Mouse (Mus musculus): ENCODE data around the gene Ctxn2.
"Not testable (repeated sequence)": the region's sequence is repeated elsewhere in the genome, so short reads cannot be mapped to it uniquely, and the experiment has no call there.

The Ctxn2 gene

DNA sequence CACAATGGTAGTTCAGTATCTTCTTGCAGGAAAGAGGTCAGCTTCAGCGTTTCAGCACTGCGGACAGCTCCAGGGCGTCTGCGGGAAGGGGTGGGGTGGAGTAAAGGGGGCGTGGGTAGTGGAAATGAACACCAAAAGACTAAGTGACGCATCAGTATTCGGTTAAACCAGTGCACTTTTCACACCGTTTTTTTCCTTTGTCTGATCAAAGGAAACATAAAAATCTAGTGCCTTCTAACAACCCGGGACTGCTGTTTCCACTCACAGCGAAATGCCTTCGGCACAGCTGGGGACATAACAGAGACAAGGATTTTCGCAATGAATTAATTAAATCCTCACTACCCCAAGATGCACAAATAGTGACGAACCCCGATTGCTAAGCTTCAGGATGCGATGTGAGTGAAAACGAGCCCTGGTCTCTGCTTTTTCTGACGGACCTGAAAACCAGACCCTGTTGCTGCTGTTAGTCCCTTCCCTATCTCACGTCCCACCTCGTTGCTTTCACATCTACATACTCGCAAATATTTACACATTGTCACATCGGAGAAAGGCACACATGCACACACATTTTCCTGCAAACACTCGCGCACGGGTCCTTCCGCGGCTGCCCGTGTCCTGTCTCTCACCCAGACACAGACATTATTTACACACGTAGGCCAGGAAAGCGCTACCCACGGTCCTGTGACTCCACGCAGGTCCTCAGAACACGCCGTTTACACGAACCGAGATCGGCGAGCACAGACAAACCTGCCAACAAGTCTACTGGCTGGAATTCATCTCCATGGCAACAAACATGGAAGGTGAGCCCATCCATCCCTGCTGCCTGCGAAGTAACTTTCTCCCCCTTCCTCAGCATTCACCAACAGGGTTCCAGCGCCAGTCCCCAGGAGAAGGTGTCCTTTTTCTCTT lies at the start of gene Ctxn2:
Gene Ctxn2, plus strand, starts transcription at position 790 of the 909 bp plus-strand sequence.
- DNase-seq = peak; percentile 96

DNA sequence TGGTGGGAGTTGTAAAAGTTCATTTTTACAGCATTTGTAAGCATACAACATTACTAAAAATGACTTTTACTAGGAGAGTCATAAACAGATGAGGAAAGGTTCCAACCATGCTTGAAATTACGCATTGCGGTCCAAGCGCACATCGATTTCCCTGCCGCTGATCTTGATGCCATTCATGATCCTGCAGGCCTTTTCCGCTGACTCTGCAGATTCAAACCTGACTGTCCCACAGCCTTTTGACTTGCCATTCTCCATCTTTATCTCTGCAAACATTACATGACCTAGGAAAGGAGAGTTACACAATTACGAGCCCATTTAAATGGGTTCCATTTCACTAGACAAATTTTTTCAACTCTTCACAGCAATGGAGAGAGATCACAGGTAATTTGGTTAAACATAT lies 47.7 kb upstream of the Ctxn2 start:
- no peak for DNase-seq

DNA sequence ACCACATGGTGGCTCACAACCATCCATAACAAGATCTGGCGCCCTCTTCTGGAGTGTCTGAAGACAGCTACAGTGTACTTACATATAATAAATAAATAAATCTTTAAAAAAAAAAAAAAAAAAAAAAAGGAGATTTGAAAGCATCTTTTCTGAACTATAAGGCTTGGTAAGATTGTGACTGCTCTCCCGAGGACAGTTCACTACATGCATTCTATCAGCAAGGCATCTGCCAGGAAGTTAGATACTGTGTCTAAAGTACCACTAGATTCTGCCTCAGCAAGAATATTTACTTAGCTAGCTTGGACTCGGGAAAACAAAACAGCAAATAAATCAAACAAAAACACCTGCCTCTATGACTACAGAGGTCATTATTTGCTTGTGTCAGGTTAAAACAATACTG lies 44.4 kb upstream of the Ctxn2 start:
- not testable (repeated sequence) for DNase-seq

DNA sequence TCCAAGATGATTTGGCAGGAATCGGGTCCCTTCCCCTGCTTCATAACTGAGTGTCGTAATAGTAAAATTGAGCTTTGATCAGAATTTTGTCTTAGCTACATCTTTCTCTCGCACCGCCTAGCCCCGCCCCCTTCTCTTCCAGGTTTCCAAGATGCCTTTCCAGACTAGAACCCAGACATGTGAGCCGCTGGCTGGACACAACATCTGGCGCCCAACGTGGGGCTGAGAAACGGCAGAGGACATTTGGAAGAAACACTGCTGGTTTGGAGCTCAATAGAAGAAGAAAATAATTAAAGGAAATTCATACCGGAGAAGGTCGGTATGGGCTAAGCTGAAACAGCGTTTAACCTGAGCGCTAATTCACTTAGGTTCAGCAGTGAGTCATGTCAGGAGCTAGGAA lies 32.0 kb upstream of the Ctxn2 start:
- DNase-seq = peak; percentile 17

DNA sequence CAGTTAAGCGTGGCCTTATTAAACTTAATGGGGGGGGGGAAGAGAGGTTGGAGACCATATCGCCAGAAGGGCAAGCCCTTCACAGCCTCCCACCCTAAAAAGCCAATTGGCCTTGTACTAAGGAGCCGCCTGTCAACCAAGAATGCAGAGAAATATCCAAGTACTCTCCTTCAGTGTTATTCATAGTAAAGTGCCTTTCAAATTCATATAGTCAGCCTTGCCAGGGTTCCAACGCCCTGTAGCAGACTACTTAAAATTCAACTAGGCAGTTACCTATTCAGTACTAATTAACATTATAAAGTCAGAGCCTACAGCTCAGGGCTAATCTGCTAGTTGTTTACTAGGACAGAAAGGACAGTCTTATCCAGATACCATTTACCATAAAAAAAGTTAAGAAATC lies 30.0 kb upstream of the Ctxn2 start:
- DNase-seq = not testable (repeated sequence)

DNA sequence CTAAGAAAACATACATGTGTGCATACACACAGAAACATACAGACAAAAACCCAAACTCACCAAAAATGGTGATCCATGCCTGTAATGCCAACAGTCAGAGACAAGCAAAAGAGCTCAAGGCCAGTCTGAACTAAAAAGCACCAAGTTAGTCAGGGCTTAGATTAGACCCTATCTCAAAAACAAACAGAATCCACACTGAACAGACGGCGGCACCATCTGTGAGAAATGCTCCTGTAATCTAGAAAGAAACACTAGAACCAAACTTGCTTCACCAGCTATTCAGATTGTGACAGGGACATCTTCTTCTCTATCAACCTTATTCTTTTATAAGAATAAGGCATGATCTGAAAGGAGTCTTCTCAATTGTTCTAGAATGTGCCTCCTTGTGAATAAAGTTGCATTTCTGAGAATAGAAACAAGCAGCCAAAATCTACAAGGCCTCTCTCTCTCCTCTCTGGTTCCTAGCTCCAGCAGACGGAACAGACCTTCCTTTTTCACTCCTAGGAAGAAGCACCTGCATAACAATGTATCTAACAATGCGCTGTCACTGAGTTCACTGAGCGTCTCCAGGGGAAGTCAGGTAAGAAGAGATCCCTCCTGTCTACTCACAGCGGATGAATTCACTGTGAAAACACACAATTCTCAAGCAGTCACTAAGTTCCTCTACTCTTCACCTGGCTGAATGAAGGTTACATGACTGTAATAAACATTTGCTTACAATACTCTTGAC lies 16.9 kb upstream of the Ctxn2 start:
- DNase-seq = no peak

DNA sequence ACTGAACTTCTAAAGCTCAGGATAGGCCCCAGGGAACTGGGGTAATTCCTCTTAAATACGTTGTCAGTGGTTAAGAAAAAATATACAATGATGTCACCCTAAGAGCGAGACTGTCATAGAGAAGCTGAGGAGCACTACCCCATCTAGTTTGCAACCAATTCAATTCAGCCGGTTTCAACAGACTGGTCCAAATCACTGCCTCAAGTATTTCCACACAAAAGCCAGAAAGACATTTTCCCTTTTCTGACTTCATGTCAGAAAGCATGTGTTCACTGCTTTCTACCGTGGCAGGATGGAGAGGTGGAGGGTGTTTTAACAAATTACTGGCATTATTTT lies 14.2 kb upstream of the Ctxn2 start:
- DNase-seq = no peak

DNA sequence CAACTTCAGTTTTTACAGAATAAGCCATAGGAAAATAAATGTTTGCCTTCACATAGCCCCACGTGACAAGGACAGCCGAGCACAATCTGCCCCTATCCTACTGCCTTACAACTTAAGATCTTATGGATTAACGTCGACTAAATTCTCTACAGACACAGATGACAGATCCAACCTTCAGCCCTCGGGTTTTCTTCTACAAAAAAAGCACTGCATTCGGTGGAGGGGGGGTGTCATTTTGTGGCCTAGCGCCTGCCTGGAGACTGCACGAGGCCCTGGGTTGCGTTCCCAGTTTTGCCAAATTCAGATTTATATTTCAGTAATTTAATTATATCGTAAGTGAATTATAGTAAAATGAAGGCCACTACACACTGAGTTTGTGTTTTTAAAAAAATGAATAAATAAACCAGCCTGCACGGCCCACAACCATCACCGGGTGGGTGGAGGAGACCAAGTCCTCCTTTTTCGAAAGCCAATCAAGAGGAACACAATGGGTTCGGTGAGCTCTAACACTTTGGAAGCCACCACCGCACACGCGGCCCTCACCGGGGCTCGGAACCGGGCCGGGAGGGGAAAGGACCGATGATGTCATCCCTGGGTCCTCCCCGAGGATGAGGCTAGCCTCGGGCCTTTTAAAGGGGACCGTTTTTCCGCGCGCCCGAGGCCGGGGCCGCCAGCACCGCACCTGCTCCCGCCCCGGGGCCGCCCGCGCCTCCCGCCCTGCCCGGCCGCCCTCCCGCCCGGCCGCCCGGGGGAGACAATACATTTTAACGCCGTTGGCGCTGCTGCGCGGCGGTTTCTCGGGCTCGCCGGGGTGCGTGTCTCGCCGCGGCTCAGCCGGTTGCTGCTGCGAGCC lies 13.6 kb upstream of the Ctxn2 start:
- DNase-seq = peak; percentile 66

DNA sequence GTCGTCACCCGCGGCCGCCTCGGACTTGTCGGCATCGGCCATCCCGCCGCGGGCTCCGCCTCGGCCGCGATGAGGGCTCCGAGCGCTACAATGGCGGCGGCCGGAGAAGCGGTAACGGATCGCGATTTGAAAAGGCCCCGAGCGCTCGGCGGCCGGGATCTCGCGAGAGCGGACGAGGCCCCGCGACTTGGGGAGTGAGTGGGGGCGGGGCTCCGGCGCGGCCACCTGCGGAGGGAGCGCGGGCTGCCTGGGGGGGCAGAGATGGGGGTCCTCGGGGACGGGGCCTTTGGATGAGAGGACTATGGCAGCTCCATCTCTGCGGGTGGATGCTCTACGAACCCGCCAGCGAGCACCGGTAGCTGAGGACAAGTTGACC lies 13.0 kb upstream of the Ctxn2 start, which contains the start of gene Myef2:
Gene Myef2, minus strand, starts transcription at position 185 of the 376 bp plus-strand sequence.
- peak; percentile 95 for DNase-seq

DNA sequence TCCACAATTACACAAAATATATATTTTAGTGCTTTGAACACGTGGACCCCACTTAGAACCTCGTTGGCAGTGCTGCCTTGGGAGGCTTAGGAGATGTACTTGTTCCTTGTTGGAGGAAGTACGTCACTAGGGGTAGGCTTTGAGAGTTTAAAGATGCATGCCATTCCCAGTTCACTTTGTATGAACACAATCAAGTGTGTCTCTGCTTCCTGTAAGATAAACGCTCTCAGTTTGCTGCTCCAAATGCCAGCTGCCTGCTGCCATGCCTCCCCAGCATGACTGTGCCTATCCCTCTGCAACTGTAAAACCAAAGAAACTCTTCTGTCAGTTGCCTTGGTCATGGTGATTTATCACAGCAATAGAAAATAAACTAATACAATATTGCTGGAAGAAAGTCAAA lies 10.7 kb upstream of the Ctxn2 start:
- no peak for DNase-seq

DNA sequence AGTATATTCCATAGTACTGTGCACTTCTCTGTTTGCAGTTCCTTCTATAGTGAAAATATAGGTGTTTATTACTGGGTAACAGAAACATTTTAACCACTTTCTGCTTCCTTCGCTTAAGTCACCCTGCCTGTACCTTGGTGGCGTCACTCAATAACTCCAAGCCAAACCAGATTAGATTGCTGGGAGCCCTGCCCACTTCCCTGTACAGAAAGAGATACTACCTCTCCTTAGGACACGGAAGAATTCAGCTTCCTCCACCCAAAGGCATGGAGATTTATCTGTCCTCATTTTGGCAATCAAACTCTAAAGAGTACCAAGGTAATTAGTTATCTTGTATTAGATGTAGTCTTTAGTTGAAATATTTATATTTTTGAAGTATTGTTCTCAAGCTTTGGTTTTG lies 9.7 kb upstream of the Ctxn2 start:
- no peak for DNase-seq

DNA sequence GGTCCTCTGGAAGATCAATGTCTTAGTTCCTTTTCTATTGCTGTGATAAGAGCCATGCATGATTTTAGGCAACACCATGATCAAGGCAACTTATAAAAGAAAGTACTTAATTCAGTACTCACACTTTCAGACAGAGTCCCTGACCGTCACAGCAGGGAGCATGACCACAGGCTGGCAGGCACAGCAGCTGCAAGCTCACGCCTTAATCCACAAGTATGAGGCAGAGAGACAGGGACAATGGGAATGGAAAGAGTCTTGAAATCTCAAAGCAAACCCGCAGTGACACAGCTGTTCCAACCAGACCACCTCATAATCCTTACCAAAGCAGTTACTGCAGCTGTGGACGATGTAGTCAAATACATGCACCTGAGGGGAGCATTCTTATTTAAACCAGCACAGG lies 2.4 kb upstream of the Ctxn2 start:
- no peak for DNase-seq

DNA sequence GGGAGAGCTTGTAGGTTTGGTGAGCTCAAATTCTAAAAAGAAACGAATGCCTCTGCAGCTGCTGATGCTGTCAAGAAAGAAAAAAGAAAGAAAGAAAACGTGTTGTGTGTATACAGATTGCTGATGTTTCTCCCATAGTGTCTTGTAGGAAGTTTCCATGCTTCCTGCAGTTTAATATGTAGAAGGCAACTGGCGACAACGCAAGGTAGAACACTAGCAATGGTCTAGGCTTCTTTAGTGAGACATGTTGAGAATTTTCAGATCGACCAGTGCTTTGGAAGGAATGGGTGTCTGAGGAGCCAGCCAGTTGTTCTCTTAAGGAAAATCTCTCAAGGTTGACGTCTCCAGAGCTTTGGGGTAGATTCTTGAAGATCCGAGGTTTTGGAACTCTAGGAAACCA lies 354 bp downstream of the Ctxn2 start:
- DNase-seq = no peak

DNA sequence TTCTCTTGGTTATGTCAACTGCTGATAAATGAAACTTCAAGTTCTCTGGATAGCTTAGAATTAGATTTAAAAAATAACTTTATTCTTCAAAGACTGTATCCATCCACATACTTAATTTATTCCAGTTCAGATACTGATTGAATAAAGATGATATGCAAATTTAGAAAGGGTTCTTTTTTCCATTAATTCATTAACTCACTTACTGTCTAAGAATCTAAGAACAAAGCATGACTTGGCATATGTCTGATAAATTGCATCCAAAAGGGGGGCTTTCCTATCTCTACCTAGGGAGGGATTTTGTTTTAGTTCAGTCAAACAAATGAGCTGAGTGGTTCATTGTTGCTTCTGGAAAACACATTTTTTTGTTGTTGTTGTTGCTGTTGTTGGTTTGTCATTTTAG lies 5.8 kb downstream of the Ctxn2 start:
- DNase-seq = no peak

DNA sequence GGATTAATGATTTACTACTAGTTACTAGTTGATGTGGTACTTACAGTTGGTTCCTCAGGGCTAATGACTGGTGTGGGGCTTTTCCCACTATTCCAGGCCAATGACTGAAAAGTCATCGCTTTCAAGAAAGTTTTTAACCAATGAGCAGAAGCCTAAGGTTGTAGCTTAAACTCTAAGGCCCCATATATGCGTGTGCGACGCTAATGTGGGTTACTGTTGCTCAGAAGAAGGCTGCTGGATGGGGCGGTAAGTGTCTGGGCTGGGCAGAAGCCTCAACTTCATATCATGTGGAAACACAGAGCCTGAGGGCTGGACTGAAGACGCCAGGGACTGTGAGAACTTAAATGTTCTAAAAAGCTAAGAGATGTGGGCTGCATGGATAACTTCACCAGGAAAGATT lies 15.9 kb downstream of the Ctxn2 start, which contains the start of gene Slc12a1:
Gene Slc12a1, plus strand, starts transcription at position 118 of the 400 bp plus-strand sequence.
- DNase-seq = no peak

DNA sequence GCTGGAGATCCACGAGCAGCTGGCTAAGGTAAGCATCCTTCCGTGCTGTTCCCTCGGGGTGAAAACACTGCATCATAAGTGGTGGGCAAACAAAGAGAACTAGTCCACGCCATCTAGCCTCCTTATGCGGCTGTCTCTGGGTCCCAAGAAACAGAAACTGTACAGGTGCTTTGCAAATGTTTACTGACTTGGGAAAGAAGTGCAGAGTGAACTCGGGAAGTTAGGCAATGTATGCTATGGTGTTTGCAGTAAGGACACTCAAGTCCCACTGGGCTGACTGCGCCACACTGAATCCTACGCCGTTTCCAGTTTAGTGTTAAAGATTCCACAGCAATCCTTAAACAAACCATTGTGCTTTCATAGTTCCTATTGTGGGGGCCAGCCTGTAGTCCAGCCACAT lies 17.8 kb downstream of the Ctxn2 start:
- DNase-seq = no peak

DNA sequence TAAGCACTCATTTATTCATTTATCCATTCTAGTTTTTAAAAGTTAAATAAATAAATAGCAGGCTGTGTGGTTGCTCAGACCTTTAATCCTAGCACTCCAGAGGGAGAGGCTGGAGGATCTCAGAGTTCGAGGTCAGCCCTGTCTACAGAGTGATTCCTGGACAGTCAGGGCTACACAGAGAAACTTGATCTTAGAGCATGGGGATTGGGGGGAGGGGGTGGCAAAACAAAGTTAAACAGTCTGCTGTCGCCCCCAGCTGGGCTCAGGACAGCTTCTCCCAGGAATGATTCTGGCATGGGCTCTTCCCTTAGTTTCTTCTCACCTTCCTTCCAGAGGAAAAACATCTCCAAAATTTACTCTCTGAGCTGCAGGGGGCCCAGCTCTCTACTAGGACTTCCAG lies 19.0 kb downstream of the Ctxn2 start:
- DNase-seq = no peak

DNA sequence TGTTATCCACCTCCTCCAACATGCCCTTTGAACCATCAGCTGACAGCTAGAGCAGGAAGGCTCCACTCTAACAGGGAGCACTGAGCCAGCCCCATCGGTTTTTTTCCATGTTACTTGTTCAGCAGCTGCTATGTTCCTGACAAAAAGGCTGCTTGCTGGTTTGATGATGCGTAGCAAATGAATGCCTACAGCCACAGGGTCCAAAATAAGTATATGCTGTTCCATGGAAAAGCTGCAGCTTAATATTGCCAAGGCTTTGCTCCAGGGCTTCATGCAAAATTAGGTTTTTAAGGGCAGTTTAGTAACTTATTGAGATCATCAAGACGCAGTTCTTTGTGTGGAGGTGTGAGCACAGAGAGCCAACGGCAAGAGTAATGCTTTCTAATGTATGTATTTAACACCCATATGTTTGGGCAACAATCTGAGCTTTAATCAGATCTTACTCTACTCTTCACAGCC lies 25.5 kb downstream of the Ctxn2 start:
- no peak for DNase-seq

DNA sequence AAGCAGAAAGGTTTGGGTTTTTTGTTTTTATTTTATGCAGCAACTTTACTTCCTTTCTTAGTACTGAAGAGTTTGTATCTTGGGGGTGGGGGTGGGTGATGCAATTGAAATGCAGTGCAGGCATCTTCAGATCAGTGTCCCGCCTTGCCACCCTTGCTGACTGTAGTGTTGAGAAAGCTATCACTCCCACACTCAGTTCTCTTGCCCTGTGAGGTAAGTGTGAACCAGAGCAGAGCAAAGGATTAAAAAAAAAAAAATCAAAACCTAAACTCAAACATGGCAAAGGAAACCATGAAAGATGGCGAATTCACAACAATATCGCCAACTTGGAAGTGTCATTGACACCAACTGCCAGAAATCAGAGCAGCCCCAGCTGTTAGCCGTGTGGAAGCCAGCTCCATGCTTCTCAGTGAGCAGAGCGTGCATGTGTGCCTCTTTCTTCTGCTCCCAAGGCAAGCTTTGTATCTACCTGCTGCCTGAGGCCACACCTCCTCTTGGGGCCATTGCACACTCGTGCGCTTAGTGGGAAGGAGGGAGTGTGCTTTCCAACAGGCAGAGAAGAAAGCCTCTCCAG lies 41.8 kb downstream of the Ctxn2 start:
- DNase-seq = no peak

DNA sequence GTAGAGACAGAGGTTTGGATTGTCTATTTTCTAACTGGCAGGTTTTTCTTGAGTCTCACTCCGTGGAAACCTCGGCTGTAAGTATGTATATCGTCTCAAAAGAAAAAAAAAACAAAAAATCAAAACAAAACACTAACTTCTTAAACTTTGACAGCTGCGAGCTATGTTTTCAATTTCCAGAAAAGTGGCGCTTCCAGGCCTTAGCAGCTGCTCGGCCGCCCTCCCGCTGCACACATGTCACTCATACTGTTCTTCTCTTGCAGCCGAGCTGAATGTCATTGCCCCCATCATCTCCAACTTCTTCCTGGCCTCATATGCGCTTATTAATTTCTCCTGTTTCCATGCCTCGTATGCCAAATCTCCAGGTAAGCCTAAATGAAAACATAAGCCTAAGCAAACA lies 51.4 kb downstream of the Ctxn2 start:
- DNase-seq = no peak

DNA sequence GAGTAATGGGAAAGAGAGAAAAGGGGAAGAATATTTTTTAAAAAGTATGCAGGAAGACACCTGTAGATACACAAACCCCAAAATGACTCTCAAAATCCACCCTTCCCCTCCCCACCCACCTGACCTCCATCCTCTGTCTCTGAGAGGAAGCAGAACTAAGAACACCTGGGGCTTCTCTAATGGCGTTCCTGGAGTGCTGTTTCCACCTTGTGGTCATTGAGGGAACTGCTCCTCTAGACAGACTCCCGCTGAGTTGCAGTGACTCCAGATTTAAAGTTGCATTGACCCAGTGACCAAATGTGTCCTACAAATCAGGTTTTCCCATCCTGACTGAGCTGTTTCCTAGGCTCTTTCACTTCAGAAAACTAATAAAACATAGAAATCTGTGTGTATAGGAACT lies 52.7 kb downstream of the Ctxn2 start:
- DNase-seq = peak; percentile 64

DNA sequence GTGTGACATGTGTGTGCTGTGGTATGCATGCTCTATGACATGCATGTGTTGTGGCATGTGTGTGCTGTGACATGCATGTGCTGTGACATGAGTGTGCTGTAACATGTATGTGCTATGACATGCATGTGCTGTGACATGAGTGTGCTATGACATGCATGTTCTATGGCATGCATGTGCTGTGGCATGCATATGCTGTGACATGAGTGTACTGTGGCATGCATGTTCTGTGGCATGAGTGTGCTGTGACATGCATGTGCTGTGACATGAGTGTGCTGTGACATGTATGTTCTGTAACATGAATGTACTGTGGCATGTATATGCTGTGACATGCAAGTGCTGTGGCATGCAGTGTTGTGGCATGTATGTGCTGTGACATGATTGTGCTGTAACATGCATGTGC lies 56.4 kb downstream of the Ctxn2 start:
- DNase-seq = no peak

DNA sequence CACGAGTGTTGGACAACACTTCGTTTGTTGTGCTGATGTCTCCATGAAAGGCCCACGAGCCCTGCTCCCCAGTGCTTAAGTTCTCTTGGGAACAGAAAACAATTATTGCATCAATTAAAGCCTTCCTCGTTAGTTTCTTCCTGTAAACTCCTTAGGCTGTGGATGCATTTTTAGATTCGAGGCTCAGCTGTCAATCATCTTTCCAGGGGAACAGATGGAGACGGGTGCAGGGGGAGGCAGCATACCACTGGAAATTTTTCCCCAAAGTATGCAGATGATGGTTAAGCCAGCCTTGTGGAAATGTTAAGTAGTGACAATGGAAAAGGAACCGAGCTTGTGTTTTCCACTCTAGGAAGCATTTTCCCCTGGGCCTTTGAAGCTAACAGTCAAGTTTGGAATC lies 60.3 kb downstream of the Ctxn2 start:
- no peak for DNase-seq
